Mouse (Mus musculus): ENCODE measurements around the gene Afap1. TPM values are rescaled to one million over a fixed set of nuclear protein-coding genes. Genes with fewer than 3 reads are reported as not detected.
A peak's percentile ranks its signal among the peaks of the same experiment; 100 is the strongest.

Gene Afap1
- polyA plus RNA-seq, 1 experiment from 2014 or later, result 58.2 TPM

GRCm38 (mm10) chr5:35948225-35948975, 55.3 kb downstream of the Afap1 start:
- 70% methylated on average over 15 of the region's 15 CpGs for WGBS
- Histone ChIP-seq H3K4me1 (replicated peaks; ENCODE audit: control insufficient read depth, insufficient read depth, low read length) (no peaks in the 10 kb centered on the region), H3K36me3 (ENCODE audit: control insufficient read depth, insufficient read depth, low read length) (peaks cover 6% of the 10 kb centered on the region; the same call in 1 of the 2 replicates), H3K4me2 (replicated peaks; ENCODE audit: low read depth, low read length) (no peak overlapping the region), H3K9ac (ENCODE audit: low read depth, low read length) (no peak overlapping the region), H3K27ac (ENCODE audit: low read depth, low read length) (no peak overlapping the region), H3K27me3 (ENCODE audit: control insufficient read depth, insufficient read depth, low read length) (no peaks in the 10 kb centered on the region), H3K9me3 (ENCODE audit: control insufficient read depth, low read length) (no peaks in the 10 kb centered on the region), H3K4me3 (ENCODE audit: low read depth, low read length) (no peak overlapping the region)
- DNase-seq (ENCODE audit: low spot score) (no peak), ATAC-seq (ENCODE audit: low FRiP score) (no peak)

GRCm38 (mm10) chr5:35949061-35949460, 55.9 kb downstream of the Afap1 start:
- WGBS, result 87% methylated on average over 5 of the region's 5 CpGs
- Histone ChIP-seq H3K4me2 (replicated peaks; ENCODE audit: low read depth, low read length) (no peak overlapping the region), H3K36me3 (ENCODE audit: control insufficient read depth, insufficient read depth, low read length) (peaks cover 5% of the 10 kb centered on the region; the same call in 1 of the 2 replicates)

GRCm38 (mm10) chr5:35950504-35950903, 57.4 kb downstream of the Afap1 start:
- Histone ChIP-seq H3K27ac (ENCODE audit: low read depth, low read length) (no peak overlapping the region), H3K9me3 (ENCODE audit: control insufficient read depth, low read length) (no peaks in the 10 kb centered on the region), H3K36me3 (ENCODE audit: control insufficient read depth, insufficient read depth, low read length) (peaks cover 5% of the 10 kb centered on the region; the same call in 1 of the 2 replicates), H3K4me3 (ENCODE audit: low read depth, low read length) (no peak overlapping the region), H3K27me3 (ENCODE audit: control insufficient read depth, insufficient read depth, low read length) (no peaks in the 10 kb centered on the region), H3K4me1 (replicated peaks; ENCODE audit: control insufficient read depth, insufficient read depth, low read length) (no peaks in the 10 kb centered on the region), H3K4me2 (replicated peaks; ENCODE audit: low read depth, low read length) (no peak overlapping the region), H3K9ac (ENCODE audit: low read depth, low read length) (no peak overlapping the region)
- WGBS, result 91% methylated on average over 7 of the region's 7 CpGs
- ATAC-seq (ENCODE audit: low FRiP score) (no peak), DNase-seq (ENCODE audit: low spot score) (no peak)

More at GRCm38 (mm10) chr5:35949061-35949460, 55.9 kb downstream of the Afap1 start:
- ATAC-seq (ENCODE audit: low FRiP score) (no peak), DNase-seq (ENCODE audit: low spot score) (no peak)
- no peak overlapping the region for H3K27ac ChIP-seq (ENCODE audit: low read depth, low read length)
- no peak overlapping the region for H3K9ac ChIP-seq (ENCODE audit: low read depth, low read length)
- no peaks in the 10 kb centered on the region for H3K27me3 ChIP-seq (ENCODE audit: control insufficient read depth, insufficient read depth, low read length)
- H3K4me1 ChIP-seq (replicated peaks; ENCODE audit: control insufficient read depth, insufficient read depth, low read length), result no peaks in the 10 kb centered on the region
- no peaks in the 10 kb centered on the region for H3K9me3 ChIP-seq (ENCODE audit: control insufficient read depth, low read length)
- H3K4me3 ChIP-seq (ENCODE audit: low read depth, low read length), result no peak overlapping the region

GRCm38 (mm10) chr5:35954055-35954718, 61.1 kb downstream of the Afap1 start:
- ATAC-seq (ENCODE audit: low FRiP score) (no peak), DNase-seq (ENCODE audit: low spot score) (no peak)
- Histone ChIP-seq H3K4me3 (ENCODE audit: low read depth, low read length) (no peak overlapping the region), H3K4me2 (replicated peaks; ENCODE audit: low read depth, low read length) (no peak overlapping the region), H3K4me1 (replicated peaks; ENCODE audit: control insufficient read depth, insufficient read depth, low read length) (no peaks in the 10 kb centered on the region), H3K27me3 (ENCODE audit: control insufficient read depth, insufficient read depth, low read length) (no peaks in the 10 kb centered on the region), H3K9ac (ENCODE audit: low read depth, low read length) (no peak overlapping the region), H3K9me3 (ENCODE audit: control insufficient read depth, low read length) (no peaks in the 10 kb centered on the region), H3K27ac (ENCODE audit: low read depth, low read length) (no peak overlapping the region), H3K36me3 (ENCODE audit: control insufficient read depth, insufficient read depth, low read length) (peaks cover 3% of the 10 kb centered on the region; the same call in 1 of the 2 replicates)
- 81% methylated on average over 12 of the region's 12 CpGs for WGBS

- ATAC-seq (ENCODE audit: low FRiP score) (no peak), DNase-seq (ENCODE audit: low spot score) (no peak)
- Histone ChIP-seq H3K4me3 (ENCODE audit: low read depth, low read length) (no peak overlapping the region), H3K9ac (ENCODE audit: low read depth, low read length) (no peak overlapping the region), H3K27ac (ENCODE audit: low read depth, low read length) (no peak overlapping the region), H3K27me3 (ENCODE audit: control insufficient read depth, insufficient read depth, low read length) (no peaks in the 10 kb centered on the region), H3K36me3 (ENCODE audit: control insufficient read depth, insufficient read depth, low read length) (0 out of 2 replicates have a peak, but pooled peaks cover 3% of the 10 kb centered on the region), H3K4me2 (replicated peaks; ENCODE audit: low read depth, low read length) (no peak overlapping the region), H3K9me3 (ENCODE audit: control insufficient read depth, low read length) (no peaks in the 10 kb centered on the region), H3K4me1 (replicated peaks; ENCODE audit: control insufficient read depth, insufficient read depth, low read length) (no peaks in the 10 kb centered on the region)
- 92% methylated on average over 1 of the region's 1 CpGs for WGBS
Measured at GRCm38 (mm10) chr5:35956268-35956667, 63.1 kb downstream of the Afap1 start.

GRCm38 (mm10) chr5:35958681-35959080, 65.6 kb downstream of the Afap1 start:
- H3K4me1 ChIP-seq (replicated peaks; ENCODE audit: control insufficient read depth, insufficient read depth, low read length), result no peaks in the 10 kb centered on the region
- peak; percentile 29 for DNase-seq (ENCODE audit: low spot score)

GRCm38 (mm10) chr5:35960168-35960567, 67.0 kb downstream of the Afap1 start:
- H3K4me2 ChIP-seq (replicated peaks; ENCODE audit: low read depth, low read length), result no peak overlapping the region
- peaks cover 7% of the 10 kb centered on the region; the same call in 1 of the 2 replicates for H3K36me3 ChIP-seq (ENCODE audit: control insufficient read depth, insufficient read depth, low read length)
- H3K9me3 ChIP-seq (ENCODE audit: control insufficient read depth, low read length), result no peaks in the 10 kb centered on the region
- no peak overlapping the region for H3K27ac ChIP-seq (ENCODE audit: low read depth, low read length)
- H3K4me1 ChIP-seq (replicated peaks; ENCODE audit: control insufficient read depth, insufficient read depth, low read length), result no peaks in the 10 kb centered on the region
- no peak overlapping the region for H3K4me3 ChIP-seq (ENCODE audit: low read depth, low read length)
- no peaks in the 10 kb centered on the region for H3K27me3 ChIP-seq (ENCODE audit: control insufficient read depth, insufficient read depth, low read length)
- DNase-seq (ENCODE audit: low spot score), result no peak
- H3K9ac ChIP-seq (ENCODE audit: low read depth, low read length), result no peak overlapping the region
- ATAC-seq (ENCODE audit: low FRiP score), result no peak
- 85% methylated on average over 8 of the region's 8 CpGs for WGBS

More at GRCm38 (mm10) chr5:35958681-35959080, 65.6 kb downstream of the Afap1 start:
- H3K4me2 ChIP-seq (replicated peaks; ENCODE audit: low read depth, low read length), result no peak overlapping the region
- no peak overlapping the region for H3K9ac ChIP-seq (ENCODE audit: low read depth, low read length)
- H3K36me3 ChIP-seq (ENCODE audit: control insufficient read depth, insufficient read depth, low read length), result peaks cover 5% of the 10 kb centered on the region; the same call in 1 of the 2 replicates
- no peaks in the 10 kb centered on the region for H3K27me3 ChIP-seq (ENCODE audit: control insufficient read depth, insufficient read depth, low read length)
- H3K27ac ChIP-seq (ENCODE audit: low read depth, low read length), result no peak overlapping the region
- H3K4me3 ChIP-seq (ENCODE audit: low read depth, low read length), result no peak overlapping the region
- no peaks in the 10 kb centered on the region for H3K9me3 ChIP-seq (ENCODE audit: control insufficient read depth, low read length)
- WGBS, result 78% methylated on average over 2 of the region's 2 CpGs
- ATAC-seq (ENCODE audit: low FRiP score), result no peak

- Histone ChIP-seq H3K36me3 (ENCODE audit: control insufficient read depth, insufficient read depth, low read length) (peaks cover 7% of the 10 kb centered on the region), H3K9me3 (ENCODE audit: control insufficient read depth, low read length) (no peaks in the 10 kb centered on the region), H3K4me3 (ENCODE audit: low read depth, low read length) (no peak overlapping the region), H3K9ac (ENCODE audit: low read depth, low read length) (no peak overlapping the region), H3K4me1 (replicated peaks; ENCODE audit: control insufficient read depth, insufficient read depth, low read length) (no peaks in the 10 kb centered on the region), H3K27ac (ENCODE audit: low read depth, low read length) (no peak overlapping the region), H3K27me3 (ENCODE audit: control insufficient read depth, insufficient read depth, low read length) (no peaks in the 10 kb centered on the region), H3K4me2 (replicated peaks; ENCODE audit: low read depth, low read length) (no peak overlapping the region)
- ATAC-seq (ENCODE audit: low FRiP score), result no peak
- DNase-seq (ENCODE audit: low spot score), result no peak
- WGBS, result 83% methylated on average over 8 of the region's 8 CpGs
Measured at GRCm38 (mm10) chr5:35961271-35961670, 68.2 kb downstream of the Afap1 start.
